Mouse (Mus musculus) heart, postnatal 4 days (tissue): ENCODE measurements at regions not wholly inside any gene's neighbourhood (a gene's known extent, or its start where the extent isn't known, plus 50 kb on each side); places are given as distances from the start of the nearest gene placed in this dataset.

Source experiments
- DNase-seq: peaks from one replicate; pipeline ENCODE4 v3.0.0; 2021

DNA sequence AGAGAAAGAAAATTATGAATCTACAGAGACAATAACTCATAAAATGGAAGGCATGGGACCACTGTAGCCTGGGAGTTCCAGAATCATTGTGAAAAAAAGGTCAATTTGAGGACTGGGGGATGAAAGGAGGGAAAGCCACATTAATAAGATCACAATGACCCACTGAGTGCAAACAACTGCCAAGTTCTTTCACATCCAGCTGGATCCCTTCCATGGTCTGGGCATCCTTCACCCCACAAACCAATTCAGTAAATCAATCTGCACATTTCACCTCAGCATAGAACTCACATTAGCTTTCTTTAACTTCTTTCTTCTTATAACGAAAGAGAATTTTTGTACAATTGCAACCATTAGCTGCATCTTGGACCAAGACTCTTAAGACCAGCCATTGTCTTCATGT, 169.4 kb downstream of the Gm19410 start:
- DNase-seq: no peak

DNA sequence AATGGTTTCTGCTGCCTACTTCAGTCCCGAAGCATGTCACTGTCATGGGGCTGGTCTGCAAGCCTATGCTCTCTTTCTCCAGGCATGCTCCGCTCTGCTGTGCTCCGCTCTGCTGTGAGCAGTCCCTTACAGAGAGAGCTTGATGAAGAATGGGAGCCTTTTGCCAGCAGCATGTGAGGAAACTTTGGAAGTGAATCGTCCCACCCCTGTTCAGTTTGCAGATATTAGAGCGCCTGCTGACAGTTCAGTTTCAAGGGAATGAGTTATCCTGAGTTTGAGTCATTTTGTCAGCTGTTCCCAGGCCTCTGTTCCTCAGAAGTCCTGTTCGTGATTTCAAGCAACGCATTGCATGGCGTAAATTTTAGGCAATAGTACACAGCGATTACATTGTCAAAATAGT, 173.6 kb downstream of the Gm19410 start:
- no peak for DNase-seq

DNA sequence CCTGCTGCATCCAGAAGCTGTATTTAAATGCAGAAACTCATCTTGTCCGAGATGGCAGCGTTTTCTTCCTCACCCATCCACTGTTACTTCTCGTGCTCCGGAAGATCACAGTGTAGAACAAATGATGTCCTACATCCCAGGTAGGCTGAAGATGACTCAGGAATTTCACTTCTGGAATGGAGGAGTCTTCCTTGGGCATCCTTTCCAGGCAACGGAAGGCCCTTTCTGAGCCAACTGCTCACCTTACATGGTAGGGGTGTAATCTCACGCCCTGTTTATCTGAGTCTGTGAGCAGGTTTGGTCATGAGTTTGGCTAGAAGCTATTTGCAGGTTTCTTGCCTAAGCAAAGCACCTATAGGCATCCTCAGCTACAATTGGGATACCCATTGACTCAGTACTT, 176.9 kb downstream of the Gm19410 start:
- no peak for DNase-seq

DNA sequence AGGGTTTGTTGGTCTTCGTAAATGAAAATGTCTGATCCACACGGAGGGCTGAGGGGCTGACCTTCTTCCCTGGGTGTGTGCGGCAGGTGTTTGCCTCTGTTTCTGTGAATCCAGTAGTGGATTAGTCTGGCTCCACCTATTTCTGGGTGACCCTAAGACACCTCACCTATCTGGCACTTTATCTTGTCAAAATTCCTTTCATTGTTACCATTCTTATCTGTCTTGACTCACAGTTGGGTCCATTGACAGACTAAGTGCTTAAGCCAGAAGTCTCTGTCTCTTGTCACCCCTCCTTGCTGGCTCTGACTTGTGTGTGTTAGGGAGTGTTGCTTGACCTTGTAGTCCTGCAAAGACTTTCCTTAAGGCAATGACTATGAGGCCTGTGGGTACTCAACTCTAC, 178.1 kb downstream of the Gm19410 start:
- no peak for DNase-seq

DNA sequence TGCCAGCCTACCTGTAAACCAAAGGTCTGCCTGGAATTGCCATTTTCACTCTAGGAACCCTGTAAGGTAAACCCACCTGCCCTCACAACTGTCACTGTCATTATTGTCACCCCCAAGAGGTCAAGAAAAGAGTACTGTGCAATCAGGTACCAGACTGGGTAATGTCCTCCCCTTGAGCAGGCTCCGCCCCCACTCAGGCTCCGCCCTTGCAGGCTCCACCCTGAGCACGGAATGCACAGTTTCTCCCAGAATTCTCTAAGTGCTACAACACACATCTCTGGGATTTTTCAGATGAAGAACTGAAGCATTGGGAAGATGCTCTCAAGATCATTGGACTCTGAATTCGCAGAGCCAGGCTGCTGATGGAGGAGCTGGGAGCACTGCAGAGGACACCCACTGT, 178.9 kb downstream of the Gm19410 start:
- DNase-seq: no peak

DNA sequence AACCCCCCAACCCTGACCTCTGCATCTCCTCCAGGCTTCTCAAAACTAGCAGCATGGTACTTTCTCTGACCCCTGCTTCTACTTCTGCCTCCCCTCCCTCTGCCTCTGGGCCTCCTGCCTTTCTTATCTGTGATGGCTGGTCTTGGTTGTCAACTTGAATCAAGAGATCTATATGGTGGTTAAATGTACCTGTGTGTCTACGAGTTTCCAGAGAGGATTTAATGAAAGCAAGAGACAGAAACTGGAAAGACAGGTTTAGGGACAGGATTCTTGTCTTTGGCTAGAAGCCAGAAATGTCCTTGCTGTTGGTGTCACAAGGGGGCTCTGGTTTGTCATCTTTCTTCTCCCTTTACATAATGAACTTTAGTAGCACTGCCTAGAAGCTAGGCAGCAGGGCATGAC, 180.9 kb downstream of the Gm19410 start:
- no peak for DNase-seq

DNA sequence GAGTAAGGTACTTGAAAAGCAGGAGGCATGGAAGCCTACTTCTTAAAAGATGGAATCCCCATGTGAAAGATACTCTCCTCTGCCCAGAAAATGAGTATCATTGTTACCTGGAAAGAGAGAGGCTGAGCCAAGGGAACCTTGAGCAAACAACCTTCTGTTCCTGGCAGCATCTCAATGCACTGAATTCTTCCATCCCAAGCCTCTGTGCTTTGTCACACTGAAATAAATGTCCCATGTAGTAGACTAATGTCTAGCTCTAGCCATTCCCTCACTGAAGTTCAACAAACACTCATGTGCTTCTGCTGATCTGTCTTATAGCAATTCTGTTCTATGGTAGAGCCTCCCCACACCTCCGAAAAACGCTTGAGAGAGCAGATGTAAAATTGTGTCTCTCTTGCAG, 182.6 kb downstream of the Gm19410 start:
- DNase-seq: no peak

DNA sequence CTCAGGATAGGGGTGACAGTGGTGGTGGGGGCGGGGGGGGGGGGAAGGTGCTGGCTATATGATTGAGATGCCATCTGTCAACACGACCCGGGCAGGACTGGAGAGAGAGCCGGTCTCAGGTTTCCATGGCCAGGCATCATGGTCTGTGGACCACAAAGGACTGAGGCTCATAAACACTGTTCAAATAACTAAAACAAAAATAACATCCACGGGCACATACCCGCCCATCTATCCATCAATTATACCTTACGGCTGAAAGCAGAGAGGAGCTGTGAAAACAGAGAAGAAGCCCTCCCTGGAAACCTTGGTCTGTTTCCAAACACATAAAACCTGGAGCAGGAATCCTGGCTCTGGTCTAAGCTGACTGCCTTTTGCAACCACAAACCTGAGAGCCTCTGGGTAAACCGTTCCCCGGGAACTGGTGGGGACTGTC, 183.2 kb downstream of the Gm19410 start:
- DNase-seq: no peak

DNA sequence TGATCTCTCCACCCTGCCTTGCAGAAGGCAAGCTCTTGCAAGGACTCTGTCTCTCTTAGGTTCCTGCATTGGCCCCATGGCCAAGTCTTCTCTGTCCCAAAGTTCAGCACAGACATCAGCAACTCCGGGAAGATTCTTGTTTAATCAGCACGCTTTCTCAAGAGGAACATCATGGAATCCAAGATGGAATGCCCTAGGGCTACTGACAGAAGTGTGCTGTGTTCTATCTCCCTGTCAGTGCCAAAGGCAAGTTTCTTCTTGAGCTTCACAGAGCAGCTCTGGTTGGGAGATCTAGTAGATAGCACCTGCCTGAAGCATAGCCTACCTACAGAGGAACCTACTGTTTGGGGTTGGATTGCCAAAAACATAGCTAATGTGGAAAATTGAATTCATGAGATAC, 189.9 kb downstream of the Gm19410 start:
- DNase-seq: no peak

DNA sequence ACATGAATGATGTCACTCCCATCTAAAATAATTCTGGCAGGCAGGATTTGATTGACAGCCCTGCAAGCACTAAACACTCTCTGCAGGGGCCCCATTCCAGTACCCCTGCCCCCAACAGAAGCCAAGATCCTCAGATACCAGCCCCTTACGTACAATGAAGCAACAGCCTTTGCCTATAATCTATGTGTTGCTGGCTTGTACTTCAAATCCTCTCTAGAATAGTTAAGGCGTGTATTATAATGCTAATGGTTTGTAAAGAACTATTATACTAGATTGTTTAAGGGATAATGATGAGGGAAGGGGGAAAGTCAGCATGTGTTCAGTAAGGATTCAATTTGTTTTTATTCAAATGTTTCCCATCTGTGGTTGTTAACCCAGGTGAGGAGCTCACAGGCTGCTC, 190.7 kb downstream of the Gm19410 start:
- no peak for DNase-seq

DNA sequence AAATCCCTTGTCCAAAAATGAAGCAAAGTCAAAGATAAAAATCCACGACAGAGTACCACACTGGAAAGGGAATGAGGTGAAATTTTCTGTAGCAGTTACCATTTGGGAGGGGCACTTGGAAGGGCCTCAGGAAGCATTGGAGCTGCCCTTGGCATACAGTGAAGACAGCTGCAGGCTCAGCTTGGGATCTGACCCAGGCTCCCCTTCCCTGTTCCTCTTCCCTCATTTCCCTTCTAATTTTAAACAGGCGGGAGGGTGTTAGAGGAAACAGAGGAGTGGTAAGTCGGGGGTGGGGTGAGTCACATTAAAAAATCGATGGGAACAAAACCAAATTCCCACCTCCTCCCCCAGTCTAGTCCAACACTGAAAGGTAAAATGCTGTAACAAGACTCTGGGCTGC, 193.6 kb downstream of the Gm19410 start:
- DNase-seq: no peak

DNA sequence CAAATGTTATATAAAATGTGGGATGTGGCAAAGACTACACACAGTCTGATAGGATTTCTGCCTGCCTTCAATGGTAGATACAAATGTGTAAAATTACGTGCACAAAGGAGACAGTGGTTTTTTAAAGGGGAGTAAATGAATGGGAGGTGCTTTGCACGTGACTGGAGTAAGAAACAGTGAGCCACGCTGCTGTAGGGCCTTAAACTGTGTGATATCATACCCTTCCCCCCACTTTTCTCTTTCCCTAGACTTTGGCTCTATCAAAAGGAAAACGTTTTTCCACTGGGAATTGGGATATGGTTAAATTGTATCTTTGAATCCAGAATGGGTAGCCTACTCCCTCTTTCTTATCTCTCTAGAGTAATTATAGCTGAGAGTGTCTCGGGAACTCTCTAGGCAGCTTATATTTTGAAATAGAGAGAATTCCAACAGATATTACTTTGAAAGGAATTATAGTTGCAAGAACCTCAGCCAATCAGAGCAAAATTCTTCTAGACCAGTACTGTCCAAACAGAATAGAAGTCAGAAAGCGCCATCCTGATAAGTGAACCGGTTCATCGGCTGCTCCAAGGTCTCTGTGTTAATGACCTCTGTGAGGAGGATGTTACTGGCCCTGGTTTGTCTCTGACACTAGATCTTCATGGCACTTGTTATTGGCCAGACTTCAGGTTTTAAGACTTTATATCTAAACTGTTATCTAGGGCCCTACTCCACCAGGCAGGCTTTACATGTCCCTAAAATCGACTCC, 195.5 kb downstream of the Gm19410 start:
- no peak for DNase-seq

DNA sequence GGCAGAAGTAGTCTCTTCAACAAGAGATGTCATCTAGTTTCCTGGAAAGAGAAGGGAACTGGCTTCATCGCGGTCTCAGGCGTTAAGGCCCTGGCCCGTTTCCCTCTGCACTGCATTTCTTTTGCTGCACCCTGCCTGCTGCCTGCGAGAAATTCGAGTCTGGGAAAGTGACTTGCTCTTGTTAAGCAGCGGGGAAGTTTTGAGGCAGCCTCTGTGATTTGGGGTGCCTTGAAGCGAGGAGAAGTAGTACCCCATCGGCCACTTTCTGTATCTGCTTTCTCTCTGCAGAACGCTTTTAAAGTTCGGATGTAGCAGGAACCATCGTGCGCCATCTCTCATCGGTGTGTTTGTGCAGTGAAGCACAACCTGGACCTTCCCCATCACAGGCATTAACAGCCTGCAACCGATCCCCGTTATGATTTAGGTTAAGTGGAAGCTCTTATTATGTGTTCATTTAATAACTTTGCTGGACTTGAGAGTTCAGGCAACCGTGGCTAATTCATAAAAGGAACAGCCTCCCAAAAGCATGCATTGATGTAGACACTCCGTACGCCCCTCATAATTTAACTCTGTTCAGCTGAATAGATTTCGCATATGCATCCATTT, 196.1 kb downstream of the Gm19410 start:
- DNase-seq: no peak

DNA sequence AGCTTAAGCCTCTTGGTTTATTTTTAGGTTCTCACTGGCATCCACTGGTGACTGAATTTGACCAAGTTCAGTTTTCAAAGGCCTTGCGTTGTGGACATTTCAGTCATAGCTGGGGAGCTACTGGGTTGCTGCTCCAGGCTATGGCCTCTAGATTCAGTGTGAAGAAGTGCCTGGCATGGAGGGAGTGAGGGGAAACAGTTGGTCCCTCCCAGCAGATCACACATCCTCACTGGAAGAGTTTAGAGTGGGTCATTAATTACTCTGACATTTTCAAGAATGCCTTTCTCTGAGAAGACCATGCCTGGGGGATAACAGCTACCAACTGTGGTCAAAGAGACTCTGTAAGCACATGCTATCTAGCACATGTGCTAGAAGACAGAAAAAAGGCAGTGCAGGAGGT, 199.3 kb downstream of the Gm19410 start:
- DNase-seq: no peak

DNA sequence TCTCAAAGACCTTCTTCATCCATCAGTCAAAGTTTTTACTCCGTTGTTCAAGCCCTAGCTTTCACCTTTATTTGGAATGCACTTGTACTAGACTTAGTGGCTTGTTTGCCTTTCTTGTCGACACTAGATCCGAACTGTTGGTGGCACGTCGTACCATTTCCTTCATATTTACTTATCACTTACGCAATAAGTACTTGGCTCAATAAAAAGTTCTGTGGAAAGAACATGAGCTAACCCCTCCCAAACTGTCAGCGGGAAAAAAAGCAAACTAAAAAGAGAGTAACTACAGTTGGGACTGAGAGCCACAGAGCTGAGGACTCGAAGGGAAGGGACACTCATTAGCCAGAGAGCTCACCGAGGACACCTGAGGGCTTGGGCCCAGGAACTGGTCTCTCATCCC, 202.8 kb downstream of the Gm19410 start:
- no peak for DNase-seq

DNA sequence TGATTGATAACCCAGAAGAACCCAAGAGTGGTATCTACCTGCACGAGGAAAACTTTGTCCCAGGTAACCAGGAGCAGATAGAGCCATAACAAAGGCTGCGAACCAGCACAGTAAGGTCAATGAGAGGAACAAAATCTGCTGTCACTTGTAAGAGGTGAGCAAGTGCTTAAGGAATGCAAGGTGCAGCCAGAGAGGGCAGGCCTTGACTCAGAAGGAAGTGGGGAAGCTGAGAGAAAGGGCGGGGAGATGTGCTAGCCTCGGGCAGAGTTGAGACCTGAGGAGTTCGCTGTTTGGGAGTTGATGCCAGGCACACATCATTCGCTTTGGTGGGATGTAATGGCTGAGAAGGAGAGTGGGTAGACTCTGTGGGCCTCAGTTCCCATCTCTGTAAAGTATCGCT, 205.5 kb downstream of the Gm19410 start:
- DNase-seq: no peak

DNA sequence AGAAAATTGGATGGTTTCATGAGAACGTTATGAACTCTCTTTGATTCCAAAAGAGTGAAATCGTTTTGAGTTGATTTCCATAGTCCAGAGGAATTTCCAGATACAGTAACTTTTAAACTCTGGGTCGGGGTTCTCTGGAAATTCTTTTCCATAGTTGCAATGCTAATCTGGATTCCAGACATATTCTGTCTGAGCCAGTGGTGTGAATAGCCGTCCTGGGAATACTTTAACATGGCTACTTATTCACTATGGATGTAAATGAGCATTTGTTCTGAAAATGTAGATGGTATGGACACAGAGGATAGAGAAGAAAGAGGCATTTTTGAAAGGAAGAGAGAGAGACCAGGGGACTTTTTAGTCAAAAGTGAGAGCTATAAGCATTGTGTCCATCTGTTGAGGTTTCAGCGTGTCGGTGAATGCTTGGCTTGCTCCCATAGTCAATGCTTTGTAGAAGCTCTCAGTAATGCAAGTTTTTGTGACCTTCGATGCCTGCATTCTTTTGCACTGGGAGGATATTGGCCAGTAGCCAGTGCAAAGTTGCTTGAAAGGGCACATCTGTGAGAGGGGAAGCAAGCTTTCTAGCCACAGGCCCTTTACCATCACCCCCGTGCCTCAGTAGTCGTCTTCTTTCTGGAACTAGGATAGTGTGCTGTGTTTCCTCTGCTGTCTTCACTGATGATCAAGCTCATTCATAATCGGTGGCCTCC, 208.9 kb downstream of the Gm19410 start:
- peak; percentile 49 for DNase-seq

DNA sequence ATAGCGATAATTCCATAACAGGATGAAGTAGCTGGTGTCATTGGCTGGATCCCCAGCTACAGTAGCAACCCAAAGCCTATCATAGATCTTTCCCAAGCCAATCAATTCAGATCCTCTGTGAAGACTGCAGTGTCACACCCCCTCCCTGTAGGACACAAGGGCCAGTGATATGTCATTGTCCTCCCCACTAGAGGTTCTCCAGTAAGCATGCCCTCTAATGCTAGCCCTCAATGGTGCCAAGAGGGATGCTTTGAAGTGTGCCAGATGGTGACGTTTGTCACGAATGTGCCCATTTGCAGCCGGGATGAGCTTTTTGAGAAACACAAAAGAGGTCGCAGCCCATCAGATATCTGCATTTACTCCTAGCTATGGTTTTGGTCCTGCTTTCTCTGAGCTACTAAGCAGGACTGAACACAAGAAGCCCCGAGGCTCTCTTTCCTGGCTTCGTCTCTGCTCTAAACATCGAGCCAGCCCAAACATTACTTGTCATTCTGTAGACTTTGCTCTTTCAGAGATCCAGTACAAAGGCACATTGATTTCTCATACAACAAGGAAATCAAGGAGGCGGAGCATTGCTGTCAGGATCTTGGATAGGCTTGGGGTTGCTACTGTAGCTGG, 214.2 kb downstream of the Gm19410 start:
- DNase-seq: no peak

DNA sequence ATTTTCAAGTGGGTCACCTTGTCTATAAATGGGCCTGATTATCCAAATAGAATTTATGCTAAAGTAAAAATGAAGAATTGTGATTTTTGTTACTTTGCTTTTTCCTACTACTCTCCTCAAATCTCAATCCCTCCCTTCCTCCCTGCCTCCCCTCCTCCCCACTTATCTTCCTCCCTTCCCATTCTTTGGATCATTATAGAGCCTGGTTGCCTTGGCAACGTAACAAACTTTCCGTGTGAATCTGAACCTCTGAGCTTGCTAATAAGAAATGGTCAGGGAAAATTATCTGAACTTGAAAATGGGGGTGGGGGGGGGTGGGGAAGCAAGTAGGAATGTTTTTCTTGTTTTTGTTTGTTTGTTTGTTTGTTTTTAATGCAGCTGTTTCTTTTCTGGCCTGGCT, 217.5 kb downstream of the Gm19410 start:
- peak; percentile 24 for DNase-seq

DNA sequence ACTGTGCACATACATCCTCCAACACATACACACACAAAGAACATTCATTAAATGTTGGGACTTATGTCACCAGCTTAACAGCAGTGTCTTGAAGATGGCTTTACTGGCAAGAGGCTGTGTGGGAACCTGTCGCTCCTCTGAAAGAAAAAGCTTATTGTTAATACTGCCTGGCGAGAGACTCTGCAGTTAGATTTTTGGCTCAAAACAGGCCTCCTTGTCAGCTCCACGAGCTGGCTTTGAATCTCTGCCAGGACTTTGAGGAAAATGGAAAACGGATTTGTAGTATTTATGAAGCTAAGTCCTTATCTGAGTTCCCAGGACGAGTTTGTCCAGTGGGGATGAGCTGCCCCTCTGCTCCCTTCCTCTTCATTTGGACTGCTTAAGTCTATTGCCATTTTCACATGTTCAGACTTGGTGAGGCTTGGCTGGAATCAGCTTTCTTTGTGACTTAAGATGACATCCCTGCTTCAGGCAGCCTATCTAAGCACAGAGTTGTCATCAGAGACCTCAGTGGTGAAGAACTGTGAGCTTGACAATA, 219.6 kb downstream of the Gm19410 start:
- peak; percentile 33 for DNase-seq

DNA sequence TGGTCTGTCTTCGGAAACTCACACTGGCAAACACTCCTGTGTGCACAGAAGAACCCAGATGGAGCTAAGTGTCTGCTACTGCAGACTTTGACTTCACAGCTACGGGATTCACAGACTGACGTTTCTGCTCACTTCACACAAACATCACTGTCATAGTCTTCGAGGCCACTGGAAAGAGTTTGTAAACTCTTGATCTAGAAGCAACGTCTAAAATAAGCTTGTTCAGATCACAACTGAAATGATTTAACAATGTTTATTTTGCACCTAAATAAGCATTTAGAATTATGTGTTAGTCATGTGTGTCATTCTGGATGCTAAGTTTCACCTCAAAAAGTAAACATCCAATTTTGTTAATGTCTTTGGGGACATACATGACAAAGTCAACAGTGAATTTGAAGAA, 221.7 kb downstream of the Gm19410 start:
- DNase-seq: no peak

DNA sequence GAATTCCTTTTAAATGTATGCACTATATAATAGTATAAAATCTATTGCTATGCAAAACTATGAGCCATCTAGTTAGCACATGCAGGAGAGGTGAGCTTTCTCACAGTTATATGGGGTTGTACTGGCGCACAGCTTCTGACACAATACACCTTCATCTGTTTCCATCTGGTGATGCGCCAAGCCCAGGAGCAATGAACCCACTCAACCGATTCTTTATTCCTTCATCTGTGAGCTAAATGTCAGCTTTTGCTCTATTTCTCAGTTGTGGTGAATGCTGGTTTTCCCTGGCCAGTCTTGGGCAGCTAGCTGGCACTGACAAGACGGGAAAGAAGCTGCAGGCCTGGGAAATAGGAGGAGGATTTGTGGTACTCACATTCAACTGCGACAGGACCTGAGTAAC, 225.4 kb downstream of the Gm19410 start:
- no peak for DNase-seq

DNA sequence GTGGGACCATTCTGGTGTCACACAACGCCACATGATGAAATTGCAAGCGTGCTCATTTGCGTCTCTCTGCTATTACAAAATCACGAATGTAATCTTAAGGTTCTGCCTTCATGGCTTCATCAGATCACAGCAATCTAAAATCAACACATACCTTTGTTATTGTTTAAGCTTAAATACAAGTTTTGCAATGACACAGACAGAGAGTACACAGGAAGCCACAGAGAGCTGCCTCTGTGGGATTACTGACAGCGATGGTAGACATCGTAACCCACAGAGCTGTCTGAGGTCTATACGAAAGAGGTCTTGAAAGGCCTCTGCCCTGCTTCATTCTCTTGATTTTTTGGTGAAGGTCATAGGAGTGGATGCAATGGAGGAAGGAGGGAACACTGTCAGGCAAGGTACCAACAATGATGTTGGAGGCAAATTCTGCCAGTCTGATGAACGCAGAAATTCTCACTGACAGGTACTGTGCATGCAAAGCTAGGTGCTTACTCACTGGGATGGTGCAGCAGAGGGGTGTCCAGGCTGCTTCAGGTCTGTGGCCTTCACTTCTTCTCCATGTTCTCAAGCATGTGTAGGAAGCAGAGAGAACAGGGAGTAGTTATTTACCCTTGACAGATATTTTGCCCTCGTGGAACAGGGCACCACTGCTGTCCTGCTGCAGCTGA, 226.5 kb downstream of the Gm19410 start:
- no peak for DNase-seq
